Mouse (Mus musculus): ENCODE measurements at regions not wholly inside any gene's neighbourhood (a gene's known extent, or its start where the extent isn't known, plus 50 kb on each side); places are given as distances from the start of the nearest gene placed in this dataset.
"Not testable (repeated sequence)": the region's sequence is repeated elsewhere in the genome, so short reads cannot be mapped to it uniquely, and the experiment has no call there.

DNA sequence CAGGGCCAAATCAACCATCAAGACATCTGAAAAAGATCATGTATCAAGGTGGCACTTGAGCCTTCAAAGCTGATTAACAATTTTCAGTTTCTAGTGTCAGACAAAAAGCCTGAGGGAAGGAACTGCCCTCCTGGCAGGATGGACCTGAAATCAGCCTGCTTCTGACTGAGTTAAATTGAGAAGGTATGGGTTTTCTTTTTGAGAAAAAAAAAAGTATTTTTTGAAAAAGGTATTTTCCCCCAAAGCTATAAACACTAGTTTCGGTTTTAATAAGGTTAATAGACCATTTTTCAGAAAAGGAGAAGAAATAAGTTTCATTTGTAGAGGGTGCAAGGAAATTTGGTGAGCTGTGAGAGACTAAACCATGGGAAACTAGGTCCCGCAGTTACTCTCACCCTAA is 124.6 kb upstream of the Mrpl21 start:
- DNase-seq (ENCODE audit: low read depth, low spot score) = not testable (repeated sequence)

DNA sequence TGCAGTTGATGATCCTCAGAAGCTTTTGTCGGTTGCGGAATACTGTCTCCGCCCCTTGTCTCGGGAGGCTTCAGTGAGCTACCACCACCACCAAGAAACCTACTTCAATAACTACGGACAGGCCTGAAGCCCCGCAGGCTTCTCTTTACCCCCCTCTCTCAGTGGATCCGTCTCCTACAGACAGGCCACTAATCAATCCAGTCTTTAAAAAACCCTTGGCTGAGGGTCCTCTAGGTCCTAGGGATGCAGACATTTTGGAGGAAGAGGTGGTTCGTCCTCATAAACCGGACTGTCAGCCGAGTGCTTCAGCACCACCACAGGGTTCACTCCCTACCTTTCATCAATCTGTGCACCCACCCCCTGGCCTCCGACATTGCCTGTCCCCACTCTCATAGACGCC is 123.4 kb upstream of the Mrpl21 start:
- DNase-seq (ENCODE audit: low read depth, low spot score) = no peak

DNA sequence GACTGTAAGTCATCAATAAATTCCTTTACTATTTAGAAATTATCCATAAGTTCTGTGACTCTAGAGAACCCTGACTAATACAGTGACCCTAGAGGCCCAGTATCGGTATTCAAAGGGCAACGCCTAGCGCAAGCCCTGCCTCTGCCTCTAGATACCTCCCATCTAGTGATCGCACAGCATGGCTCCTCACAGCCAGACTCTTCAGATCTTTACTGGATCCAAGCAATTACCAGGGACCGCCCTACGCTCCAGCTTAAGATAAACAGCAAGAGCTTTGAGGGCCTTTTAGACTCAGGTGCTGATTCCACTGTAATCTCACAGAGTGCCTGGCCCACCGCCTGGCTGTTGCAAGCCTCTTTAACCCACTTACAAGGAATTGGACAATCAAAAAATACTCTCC is 115.0 kb upstream of the Mrpl21 start:
- no peak for DNase-seq (ENCODE audit: low read depth, low spot score)

DNA sequence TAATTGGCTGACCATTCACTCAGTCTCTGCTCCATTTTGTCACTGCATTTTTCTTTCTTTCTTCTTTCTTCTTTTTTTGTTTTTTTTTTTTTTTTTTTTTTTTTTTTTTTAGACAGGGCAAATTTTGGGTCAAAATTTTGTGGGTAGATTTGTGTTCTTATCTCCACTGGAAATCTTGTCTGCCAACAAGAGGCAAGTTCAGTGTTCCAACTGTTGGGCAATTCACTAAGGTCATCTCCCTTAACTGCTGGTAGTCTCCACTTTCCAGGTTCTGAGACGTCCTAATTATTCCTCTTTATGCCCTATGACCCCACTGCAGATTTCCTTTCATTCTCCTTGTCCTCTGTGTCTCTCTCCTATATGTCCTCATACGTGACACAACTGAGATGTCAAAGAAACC is 100.1 kb upstream of the Mrpl21 start:
- no peak for DNase-seq (ENCODE audit: low read depth, low spot score)

DNA sequence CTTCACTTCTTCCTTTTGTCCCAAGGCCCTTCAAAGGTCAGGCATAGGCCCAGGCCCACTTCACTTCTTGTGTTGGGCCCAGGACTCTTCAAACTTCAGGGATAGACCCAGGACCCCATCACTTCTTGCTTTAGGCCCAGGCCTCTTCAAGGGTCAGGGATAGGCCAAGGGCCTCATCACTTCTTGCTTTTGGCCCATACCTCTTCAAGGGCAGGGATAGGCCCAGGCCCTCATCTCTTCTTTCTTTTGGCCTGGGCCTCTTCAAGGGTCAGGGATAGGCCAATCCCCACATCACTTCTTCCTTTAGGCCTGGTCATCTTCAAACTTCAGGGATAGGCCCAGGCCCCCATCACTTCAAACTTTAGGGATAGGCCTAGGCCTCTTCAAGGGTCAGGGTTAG is 90.1 kb upstream of the Mrpl21 start:
- DNase-seq (ENCODE audit: low read depth, low spot score) = no peak

DNA sequence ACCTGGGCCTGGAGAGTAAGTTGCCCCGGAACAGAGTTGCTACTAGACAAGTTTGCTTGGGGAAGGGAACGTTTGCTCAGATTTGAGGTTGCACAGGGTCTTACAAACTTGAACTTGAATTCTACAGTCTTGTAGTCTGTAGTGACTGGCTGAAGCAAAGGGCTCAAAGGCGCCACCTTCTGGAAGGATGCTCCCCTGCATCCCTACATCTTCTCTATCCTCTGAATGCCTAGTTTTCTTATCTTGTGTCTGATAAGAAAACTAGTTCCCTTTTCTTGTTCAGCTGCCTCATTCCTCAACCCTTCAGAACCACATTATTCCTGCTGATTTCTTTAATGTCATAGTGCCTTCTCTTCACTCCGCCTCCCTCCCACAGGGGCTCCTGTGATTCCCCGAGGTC is 78.2 kb upstream of the Mrpl21 start:
- not testable (repeated sequence) for DNase-seq (ENCODE audit: low read depth, low spot score)

DNA sequence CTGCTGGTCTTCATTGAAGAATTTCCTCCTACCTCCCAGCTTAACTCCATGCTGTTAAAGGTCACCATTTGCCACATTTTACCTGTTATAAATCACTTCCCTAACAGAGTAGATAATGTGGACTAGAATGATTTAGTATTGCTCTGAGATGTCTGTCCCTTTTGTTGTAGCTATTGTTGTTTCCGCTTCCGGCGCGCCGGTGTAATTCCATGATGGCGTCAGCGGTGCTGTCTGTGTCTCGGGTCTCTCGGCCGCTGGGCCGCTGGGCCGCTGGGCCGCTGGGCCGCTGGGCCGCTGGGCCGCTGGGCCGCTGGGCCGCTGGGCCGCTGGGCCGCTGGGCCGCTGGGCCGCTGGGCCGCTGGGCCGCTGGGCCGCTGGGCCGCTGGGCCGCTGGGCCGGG is 77.3 kb upstream of the Mrpl21 start:
- not testable (repeated sequence) for DNase-seq (ENCODE audit: low read depth, low spot score)

DNA sequence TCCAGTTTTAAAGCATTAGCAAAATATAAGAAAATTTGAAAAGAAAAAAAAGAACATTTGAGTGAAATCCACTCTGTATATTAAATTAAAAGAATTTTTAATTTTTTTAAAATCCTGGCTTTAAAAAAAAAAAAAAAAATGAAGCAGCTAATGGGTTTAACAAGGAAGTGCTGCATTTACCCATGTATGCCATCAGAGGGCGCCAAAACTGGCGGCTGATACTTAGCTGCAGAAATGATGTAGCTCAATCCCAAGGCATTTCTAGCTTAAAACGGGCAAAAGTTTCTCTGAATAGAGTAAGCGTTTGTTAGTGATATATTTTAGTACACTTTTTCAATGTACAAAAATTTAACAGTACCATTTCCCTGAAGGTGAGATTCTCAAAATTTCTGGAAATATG is 74.4 kb upstream of the Mrpl21 start:
- peak; percentile 8 for DNase-seq (ENCODE audit: low read depth, low spot score)

All from telencephalon, adult 2 months (tissue).